Mouse (Mus musculus) myocyte (in vitro differentiated cells): ENCODE measurements around the gene Tedc1. TPM values are rescaled to one million over a fixed set of nuclear protein-coding genes. Genes with fewer than 3 reads are reported as not detected.
A peak's percentile ranks its signal among the peaks of the same experiment; 100 is the strongest.

Experiments
- H3K27me3 ChIP-seq: one replicate; pipeline ENCODE4 v1.6.1; 2011; ENCODE audit not compliant: control insufficient read depth, insufficient read depth, insufficient read length
- H3K36me3 ChIP-seq: one replicate; pipeline ENCODE4 v1.6.1; 2011; ENCODE audit not compliant: control insufficient read depth, insufficient read depth
- H3K4me2 ChIP-seq: one replicate; pipeline ENCODE4 v1.6.1; 2011; ENCODE audit warnings: low read depth, control low read depth
- H3K4me3 ChIP-seq: one replicate; pipeline ENCODE4 v1.5.1; 2011; ENCODE audit warnings: mild to moderate bottlenecking, control low read depth, moderate library complexity
- H3K79me2 ChIP-seq: one replicate; pipeline ENCODE4 v1.6.1; 2011; ENCODE audit not compliant: control insufficient read depth, insufficient read depth
- H3ac ChIP-seq: one replicate; pipeline ENCODE4 v1.6.1; 2011; ENCODE audit not compliant: control insufficient read depth, insufficient read length
- CEBPB ChIP-seq: IDR thresholded peaks from 2 replicates; pipeline ENCODE4 v1.6.1; 2011; ENCODE audit warnings: mild to moderate bottlenecking, moderate library complexity; ENCODE audit not compliant: poor library complexity, insufficient read depth, severe bottlenecking
- E2F4 ChIP-seq: IDR thresholded peaks from one replicate; pipeline ENCODE4 v1.6.1; 2011; ENCODE audit warnings: mild to moderate bottlenecking, control low read depth, moderate library complexity; ENCODE audit not compliant: insufficient read depth
- MAX ChIP-seq: IDR thresholded peaks from one replicate; pipeline ENCODE4 v1.6.1; 2011; ENCODE audit warnings: low read depth, mild to moderate bottlenecking, control low read depth
- MYOD1 ChIP-seq, 3 experiments: IDR thresholded peaks; one replicate each; pipeline ENCODE4 v1.6.1; 2011; ENCODE audit warnings: control low read depth in 2 of 3, low read depth in 2 of 3, mild to moderate bottlenecking in 2 of 3, moderate library complexity in 1 of 3; ENCODE audit not compliant: insufficient read length in 2 of 3, control insufficient read depth in 1 of 3
- MYOG ChIP-seq, 3 experiments: IDR thresholded peaks; one replicate each; pipeline ENCODE4 v1.6.1; 2011; ENCODE audit warnings: control low read depth in 2 of 3, low read depth in 2 of 3, mild to moderate bottlenecking in 2 of 3; ENCODE audit not compliant: insufficient read length in 2 of 3, control insufficient read depth in 1 of 3, insufficient read depth in 1 of 3
- POLR2A ChIP-seq: IDR thresholded peaks from one replicate; pipeline ENCODE4 v1.6.1; 2011; ENCODE audit warnings: low read depth, mild to moderate bottlenecking, control low read depth, moderate library complexity; ENCODE audit not compliant: insufficient read length
- POLR2AphosphoS2 ChIP-seq: IDR thresholded peaks from one replicate; pipeline ENCODE4 v1.6.1; 2011; ENCODE audit warnings: low read depth, control low read depth; ENCODE audit not compliant: insufficient read length
- REST ChIP-seq: IDR thresholded peaks from one replicate; pipeline ENCODE4 v1.6.1; 2011; ENCODE audit warnings: mild to moderate bottlenecking, control low read depth, moderate library complexity; ENCODE audit not compliant: insufficient read depth, insufficient read length
- SRF ChIP-seq: IDR thresholded peaks from one replicate; pipeline ENCODE4 v1.6.1; 2011; ENCODE audit warnings: low read depth; ENCODE audit not compliant: control insufficient read depth, insufficient read length
- TCF12 ChIP-seq: IDR thresholded peaks from one replicate; pipeline ENCODE4 v1.6.1; 2011; ENCODE audit warnings: mild to moderate bottlenecking, control low read depth; ENCODE audit not compliant: poor library complexity, insufficient read depth, severe bottlenecking
- TCF3 ChIP-seq: IDR thresholded peaks from one replicate; pipeline ENCODE4 v1.6.1; 2011; ENCODE audit warnings: low read depth, control low read depth; ENCODE audit not compliant: insufficient read length
- USF1 ChIP-seq: IDR thresholded peaks from one replicate; pipeline ENCODE4 v1.6.1; 2011; ENCODE audit warnings: low read depth, mild to moderate bottlenecking, control low read depth, moderate library complexity
- polyA plus RNA-seq: library from polyadenylated mRNA; unstranded; fragments of >200 nt; fragmentation: generic; extraction: Trizol; gene quantifications from one replicate; pipeline ENCODE4 v1.2.1, GENCODE M21; 2012; ENCODE audit warnings: missing spikeins

The Tedc1 gene
- polyA plus RNA-seq, 1 experiment: 6.6 TPM

GRCm38 (mm10) chr12:113145591-113145990 is 10.6 kb upstream of the Tedc1 start:
- peaks cover 23% of the 10 kb centered on the region for H3K36me3 ChIP-seq
- TF ChIP-seq SRF (no peak), E2F4 (no peak), CEBPB (no peak), REST (no peak), POLR2AphosphoS2 (no peak), MAX (no peak), POLR2A (no peak), TCF12 (no peak), MYOG (IDR thresholded peaks at IDR 0.05; ENCODE audit: control insufficient read depth in 1 of 3, insufficient read depth in 1 of 3, insufficient read length in 2 of 3, low read depth in 2 of 3) (no peak)
- H3K4me2 ChIP-seq: peak overlapping the region; percentile 96
- H3K4me3 ChIP-seq: no peak overlapping the region
- no peak overlapping the region for H3ac ChIP-seq
- no peaks in the 10 kb centered on the region for H3K27me3 ChIP-seq
- H3K79me2 ChIP-seq: peaks cover 31% of the 10 kb centered on the region

GRCm38 (mm10) chr12:113146112-113147057 is 9.8 kb upstream of the Tedc1 start, which contains the start of gene Crip1:
Crip1 (plus strand) TSS chr12:113146316.
- H3K36me3 ChIP-seq: peaks cover 23% of the 10 kb centered on the region
- H3K27me3 ChIP-seq: no peaks in the 10 kb centered on the region
- TF ChIP-seq USF1: no peak
- TF ChIP-seq POLR2A: peak; percentile 51
- no peak for TF ChIP-seq E2F4
- TF ChIP-seq MAX: no peak
- TF ChIP-seq REST: no peak
- TF ChIP-seq TCF12: no peak
- no peak for TF ChIP-seq CEBPB
- TF ChIP-seq SRF: no peak
- TF ChIP-seq POLR2AphosphoS2: peak; percentile 86
- TF ChIP-seq TCF3: no peak
- peak in 1 of 3 experiments; percentile 5 for TF ChIP-seq MYOD1 (IDR thresholded peaks at IDR 0.05; ENCODE audit: control insufficient read depth in 1 of 3, insufficient read length in 2 of 3, low read depth in 2 of 3)
- no peak for TF ChIP-seq MYOG (IDR thresholded peaks at IDR 0.05; ENCODE audit: control insufficient read depth in 1 of 3, insufficient read depth in 1 of 3, insufficient read length in 2 of 3, low read depth in 2 of 3)

GRCm38 (mm10) chr12:113147481-113147880 is 8.7 kb upstream of the Tedc1 start:
- H3ac ChIP-seq: no peak overlapping the region
- H3K27me3 ChIP-seq: no peaks in the 10 kb centered on the region
- H3K4me2 ChIP-seq: peak overlapping the region; percentile 96
- peaks cover 19% of the 10 kb centered on the region for H3K79me2 ChIP-seq
- H3K4me3 ChIP-seq: no peak overlapping the region
- TF ChIP-seq TCF3 (peak; percentile 79), USF1 (no peak), REST (no peak), MYOD1 (IDR thresholded peaks at IDR 0.05; ENCODE audit: control insufficient read depth in 1 of 3, insufficient read length in 2 of 3, low read depth in 2 of 3) (peak in 2 of 3 experiments; percentile 96 to 98), CEBPB (no peak), POLR2AphosphoS2 (no peak), MYOG (IDR thresholded peaks at IDR 0.05; ENCODE audit: control insufficient read depth in 1 of 3, insufficient read depth in 1 of 3, insufficient read length in 2 of 3, low read depth in 2 of 3) (peak; percentile 10 to 99 (median 92)), TCF12 (peak; percentile 88), SRF (no peak), POLR2A (peak; percentile 47)
- H3K36me3 ChIP-seq: peaks cover 23% of the 10 kb centered on the region

More at GRCm38 (mm10) chr12:113146112-113147057, 9.8 kb upstream of the Tedc1 start, which contains the start of gene Crip1:
- Histone ChIP-seq H3K79me2 (peaks cover 23% of the 10 kb centered on the region), H3K4me2 (peak within 1 kb of the TSS; percentile 96), H3ac (no peak within 1 kb of the TSS), H3K4me3 (no peak within 1 kb of the TSS)

GRCm38 (mm10) chr12:113148381-113149035 is 7.7 kb upstream of the Tedc1 start:
- H3K36me3 ChIP-seq: peaks cover 21% of the 10 kb centered on the region
- peak overlapping the region; percentile 81 for H3K4me2 ChIP-seq
- H3K4me3 ChIP-seq: no peak overlapping the region

More at GRCm38 (mm10) chr12:113148381-113149035, 7.7 kb upstream of the Tedc1 start:
- TF ChIP-seq MYOG (IDR thresholded peaks at IDR 0.05; ENCODE audit: control insufficient read depth in 1 of 3, insufficient read depth in 1 of 3, insufficient read length in 2 of 3, low read depth in 2 of 3): peak in 1 of 3 experiments; percentile 36
- TF ChIP-seq REST: no peak
- peak; percentile 45 for TF ChIP-seq POLR2A
- peak; percentile 27 for TF ChIP-seq POLR2AphosphoS2
- Histone ChIP-seq H3ac (no peak overlapping the region), H3K79me2 (peaks cover 15% of the 10 kb centered on the region), H3K27me3 (no peaks in the 10 kb centered on the region)
